Mouse (Mus musculus) heart, postnatal 0 days (tissue): ENCODE measurements around the gene Acad9.

Experiments used
- CTCF ChIP-seq: IDR thresholded peaks from 2 replicates; pipeline ENCODE4 v1.5.1; 2016; ENCODE audit warnings: antibody characterized with exemption, control low read depth, low read depth
- EP300 ChIP-seq: IDR thresholded peaks from 2 replicates; pipeline ENCODE4 v1.6.1; 2016; ENCODE audit warnings: antibody characterized with exemption, low read depth

DNA sequence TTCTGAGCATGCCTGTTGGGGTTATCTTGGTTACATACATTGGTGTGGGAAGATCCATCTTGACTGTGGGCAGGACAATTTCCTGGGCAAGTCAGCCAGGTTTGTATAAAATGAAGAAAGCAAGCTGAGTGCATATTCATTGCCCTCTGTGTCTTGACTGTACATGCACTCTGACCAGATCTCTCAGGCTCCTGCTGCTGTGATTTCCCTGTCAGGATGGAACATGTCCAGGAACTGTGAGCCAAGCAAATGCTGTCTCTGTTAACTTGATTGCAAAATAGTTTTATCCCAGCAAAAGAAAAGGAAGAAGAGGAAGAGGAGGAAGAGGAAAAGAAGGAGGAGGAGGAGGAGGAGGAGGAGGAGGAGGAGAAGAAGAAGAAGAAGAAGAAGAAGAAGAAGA is 21.3 kb upstream of the Acad9 start:
- TF ChIP-seq CTCF (no peak), EP300 (no peak)
